Mouse (Mus musculus) retina, adult 2 months (tissue): ENCODE results near the gene Col17a1.

Experiments
- DNase-seq: peaks from one replicate; pipeline ENCODE4 v3.0.0-alpha.2; 2012; ENCODE audit warnings: low read depth, low spot score

The Col17a1 gene

DNA sequence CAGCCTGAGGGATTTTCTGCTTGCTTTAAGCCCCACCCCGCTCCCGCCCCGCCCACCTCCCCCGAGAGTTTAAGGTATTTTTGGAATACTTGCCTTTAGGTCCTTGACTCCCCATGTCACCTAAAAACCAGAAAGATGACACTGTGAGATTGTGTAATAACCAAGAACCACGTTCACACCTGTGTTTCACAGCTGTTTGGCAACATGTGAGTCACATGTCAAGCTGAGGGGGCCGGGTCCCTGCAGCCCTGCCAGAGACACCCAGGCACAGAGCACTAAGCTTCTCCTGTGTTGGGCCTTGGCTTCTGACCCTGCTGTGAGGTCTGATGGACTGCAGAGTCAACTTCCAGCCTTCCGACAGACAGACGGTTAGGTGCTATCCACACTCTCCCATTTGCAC, 24.3 kb downstream of the Col17a1 start:
- DNase-seq: no peak

DNA sequence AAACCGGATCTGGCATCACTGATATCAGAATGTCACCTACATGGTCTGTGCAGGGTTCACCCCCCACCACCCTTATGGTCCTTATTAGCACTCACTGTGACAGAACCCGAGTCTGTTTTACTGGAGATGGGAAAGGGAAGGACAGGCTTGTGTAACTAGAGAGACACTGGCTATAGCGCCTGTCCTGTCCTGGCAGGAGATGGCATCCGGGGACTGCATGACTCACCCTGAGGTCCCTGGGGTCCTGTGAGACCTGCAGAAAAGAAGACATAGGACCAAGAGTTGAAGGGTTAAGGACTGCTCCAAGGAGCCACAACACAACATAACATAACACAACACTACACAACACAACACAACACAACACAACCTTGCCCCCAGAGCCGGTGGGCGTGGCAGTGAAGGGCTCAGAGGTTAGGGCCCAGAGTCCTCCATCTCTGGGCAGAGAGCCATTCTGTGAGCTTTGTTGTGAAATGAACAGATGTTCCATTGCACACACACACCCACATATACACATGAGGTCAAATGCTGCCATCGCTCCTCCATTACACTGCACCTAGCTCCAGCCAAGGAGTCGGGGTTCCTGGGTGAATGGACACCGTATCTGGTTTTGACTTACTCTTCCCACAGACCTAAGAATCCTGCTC, 32.0 kb downstream of the Col17a1 start:
- DNase-seq: no peak

DNA sequence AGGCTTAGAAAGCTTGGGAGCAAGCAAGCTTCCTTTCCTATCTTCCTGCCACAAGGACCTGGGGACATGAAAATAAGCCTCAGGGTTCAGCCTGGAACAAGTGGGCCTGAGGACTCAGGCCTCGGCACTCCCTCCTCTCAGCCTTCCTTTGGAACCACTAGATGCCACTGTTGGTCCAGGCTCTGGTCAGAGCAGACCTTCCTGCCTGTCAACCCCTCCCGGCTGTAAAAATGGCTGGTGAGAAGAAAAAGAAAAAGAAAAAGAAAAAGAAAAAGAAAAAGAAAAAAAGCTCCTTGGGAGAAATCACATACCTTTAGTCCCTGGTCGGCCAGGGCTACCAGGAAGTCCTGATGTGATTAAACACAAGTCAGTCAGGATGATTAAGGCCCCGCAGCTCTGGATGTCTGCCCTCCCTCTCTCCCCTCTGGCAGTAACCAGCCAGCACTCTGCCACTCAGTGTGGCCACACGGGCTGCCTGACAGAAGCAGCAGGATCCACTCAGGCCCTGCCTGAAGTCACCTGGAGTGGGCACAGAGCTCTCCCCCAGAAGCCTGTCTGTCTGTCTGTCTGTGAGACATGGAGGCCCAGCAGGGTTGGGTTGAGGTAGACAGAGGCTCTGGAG, 32.9 kb downstream of the Col17a1 start:
- no peak for DNase-seq

DNA sequence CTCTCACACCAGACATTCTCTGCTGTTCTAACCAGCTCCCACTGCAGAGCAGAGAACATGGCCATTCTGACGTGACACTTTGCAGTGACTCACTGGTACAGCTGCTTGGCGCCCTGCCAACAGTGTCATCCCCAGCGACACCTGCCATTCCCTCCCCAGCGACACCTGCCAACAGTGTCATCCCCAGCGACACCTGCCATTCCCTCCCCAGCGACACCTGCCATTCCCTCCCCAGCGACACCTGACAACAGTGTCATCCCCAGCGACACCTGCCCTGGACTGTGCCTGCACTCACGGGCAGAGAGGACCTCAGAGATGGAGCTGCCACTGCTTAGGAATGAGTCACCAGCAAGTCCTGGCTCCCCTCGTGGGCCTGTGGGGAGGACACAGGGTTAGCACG, 37.0 kb downstream of the Col17a1 start:
- DNase-seq: no peak

DNA sequence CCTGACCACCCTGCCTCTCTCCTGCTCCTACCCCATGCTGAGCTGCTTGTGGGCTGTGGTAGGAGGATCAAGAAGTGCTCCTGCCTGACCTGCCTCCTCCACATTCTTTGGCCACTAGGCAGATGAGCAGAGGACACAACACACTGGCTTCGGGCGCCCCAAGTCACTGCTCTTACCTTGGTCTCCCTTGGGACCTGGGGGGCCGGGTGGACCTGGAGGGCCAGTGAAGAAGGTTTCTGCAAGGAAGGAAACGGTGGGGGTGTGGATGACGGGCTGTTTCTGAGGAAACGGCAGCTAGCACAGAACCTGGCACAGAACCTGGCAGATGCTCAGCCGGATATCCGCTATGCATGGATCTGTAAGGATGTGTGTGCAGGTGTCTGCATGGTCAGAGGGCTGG, 38.7 kb downstream of the Col17a1 start:
- no peak for DNase-seq

DNA sequence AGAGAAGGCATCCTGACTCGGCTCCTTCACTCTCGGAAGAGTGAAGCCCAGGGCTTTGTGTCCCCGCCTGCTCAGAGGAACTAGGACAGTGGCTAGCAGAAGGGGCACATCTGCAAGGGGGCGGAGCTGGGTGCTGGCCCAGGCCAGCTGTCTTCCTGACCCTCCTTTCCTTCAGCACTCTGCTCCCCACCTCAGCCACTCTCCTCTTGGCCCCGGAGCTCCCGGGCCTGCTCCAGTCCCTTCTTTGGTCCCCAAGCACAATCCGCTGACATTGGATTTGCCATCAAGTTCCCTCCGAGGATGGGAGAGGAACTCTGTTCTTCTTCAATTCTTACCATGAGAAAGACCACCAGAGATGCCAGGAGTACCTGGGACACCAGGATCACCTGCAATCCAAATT, 39.6 kb downstream of the Col17a1 start:
- no peak for DNase-seq

DNA sequence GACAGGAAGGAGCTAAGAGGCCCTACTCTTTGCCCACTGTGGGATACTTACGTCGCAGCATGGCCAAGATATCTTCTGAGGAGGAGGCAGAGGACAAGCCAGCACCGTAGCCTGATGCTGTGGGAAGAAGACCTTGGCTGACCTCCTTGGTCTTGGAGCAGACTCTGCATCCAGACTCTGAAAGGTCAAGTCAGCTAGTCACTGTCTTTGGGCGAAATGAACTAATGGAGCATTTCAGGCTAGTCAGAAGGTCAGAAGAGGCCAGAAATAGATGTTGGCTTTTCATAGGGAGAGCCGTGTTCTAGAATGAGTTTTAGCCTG, 40.8 kb downstream of the Col17a1 start:
- no peak for DNase-seq

DNA sequence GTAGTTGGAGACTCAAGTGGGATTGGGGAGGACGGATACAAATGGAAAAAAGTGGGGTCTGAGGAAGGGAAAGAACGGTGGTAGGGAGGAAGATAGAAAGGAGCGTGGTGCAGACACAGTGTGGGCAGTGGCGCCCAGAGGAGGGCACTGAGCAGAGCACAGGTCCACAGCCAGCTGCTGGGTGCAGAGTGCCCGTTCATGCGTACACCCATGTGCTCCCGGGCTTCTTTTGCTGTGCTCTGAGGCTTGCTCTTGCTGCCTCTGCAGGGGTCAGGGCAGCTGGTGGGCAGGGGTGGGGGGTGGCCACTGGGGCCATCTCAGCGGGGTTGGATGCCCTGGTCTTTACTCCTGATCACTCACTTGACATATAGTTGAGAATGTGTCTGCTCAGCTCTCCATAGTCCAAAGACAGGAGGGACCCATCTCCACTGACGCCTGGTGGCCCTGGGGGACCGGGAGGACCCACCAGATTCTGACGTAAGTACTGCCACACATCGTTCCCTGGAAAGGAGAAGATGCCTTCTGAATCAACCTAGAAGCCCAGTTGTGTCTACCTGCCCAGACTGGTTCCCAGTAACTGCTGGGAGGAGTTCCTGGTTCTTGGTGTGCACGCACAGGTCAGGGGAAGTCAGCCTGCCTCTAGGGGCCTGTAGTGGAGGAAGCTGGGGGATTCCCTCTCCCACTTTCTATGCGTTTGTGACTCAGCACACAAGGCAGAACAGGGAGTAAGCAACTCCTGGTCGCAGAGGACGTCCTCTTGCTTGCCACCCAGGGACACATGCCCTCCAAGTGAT, 41.3 kb downstream of the Col17a1 start:
- no peak for DNase-seq

DNA sequence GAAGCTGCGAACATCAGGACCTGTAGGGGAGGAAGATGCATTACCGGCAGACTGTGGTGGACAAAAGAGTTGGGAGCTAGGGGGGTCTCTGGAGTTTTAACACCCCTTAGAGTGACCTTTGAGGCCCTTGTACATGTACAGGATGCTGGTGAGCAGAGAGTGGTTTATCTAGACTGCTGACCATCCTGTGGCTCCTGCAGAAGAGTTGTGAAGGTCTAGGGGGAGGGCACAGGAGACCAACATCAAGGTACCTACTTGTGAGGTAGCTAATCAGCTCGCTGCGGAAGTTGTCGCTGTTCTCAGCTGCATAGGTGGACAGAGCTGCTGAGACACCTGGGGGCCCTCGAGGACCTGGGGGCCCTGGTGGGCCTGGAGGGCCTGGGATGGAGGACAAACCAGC, 42.8 kb downstream of the Col17a1 start:
- DNase-seq: no peak

DNA sequence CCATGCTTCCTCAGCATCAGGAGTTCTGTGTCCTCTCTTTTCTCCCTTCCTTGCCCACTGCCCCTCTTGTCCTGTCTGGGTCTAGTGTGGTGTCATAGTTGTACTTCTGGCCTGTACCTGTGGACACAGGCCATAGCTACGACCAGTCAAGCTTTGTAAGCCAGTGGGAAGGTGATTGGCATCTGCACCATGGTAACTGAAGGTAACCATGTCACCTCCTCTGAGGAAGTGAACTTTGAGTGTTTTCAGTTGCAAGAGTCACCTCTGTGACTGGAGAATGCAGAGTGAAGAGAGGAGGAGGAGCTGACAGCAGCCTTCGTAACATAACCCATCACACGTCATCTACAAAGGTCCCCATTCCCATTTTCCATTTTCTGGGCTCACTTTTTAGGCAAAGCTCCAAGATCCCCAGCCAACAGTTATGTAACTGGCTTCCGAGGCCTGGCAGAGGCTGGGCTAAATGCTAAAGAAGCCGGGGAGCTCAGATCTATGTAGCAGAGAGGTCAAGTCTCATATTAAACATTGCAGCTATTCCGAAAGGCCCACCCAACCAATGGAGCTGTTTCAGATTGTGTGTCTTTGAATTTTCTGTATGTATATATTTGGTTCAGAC, 45.3 kb downstream of the Col17a1 start:
- DNase-seq: no peak

DNA sequence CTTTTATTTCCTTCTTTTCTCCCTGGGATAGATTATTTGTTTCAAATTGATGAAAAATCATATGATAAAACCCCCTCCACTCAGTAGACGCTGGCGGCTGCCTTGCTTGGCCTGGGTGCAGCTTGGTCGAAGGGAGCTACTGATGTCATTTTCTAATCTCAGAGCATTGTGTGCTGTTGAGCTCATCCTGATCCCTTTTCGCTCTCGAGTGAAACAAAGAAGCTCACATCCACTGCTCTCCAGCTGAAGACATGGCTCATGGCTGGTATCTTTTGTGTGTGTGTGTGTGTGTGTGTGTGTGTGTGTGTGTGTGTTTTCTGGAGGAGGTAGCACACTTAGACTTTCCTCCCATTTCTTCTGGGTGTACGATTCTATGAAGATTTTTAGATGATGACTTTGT, 46.3 kb downstream of the Col17a1 start:
- no peak for DNase-seq

DNA sequence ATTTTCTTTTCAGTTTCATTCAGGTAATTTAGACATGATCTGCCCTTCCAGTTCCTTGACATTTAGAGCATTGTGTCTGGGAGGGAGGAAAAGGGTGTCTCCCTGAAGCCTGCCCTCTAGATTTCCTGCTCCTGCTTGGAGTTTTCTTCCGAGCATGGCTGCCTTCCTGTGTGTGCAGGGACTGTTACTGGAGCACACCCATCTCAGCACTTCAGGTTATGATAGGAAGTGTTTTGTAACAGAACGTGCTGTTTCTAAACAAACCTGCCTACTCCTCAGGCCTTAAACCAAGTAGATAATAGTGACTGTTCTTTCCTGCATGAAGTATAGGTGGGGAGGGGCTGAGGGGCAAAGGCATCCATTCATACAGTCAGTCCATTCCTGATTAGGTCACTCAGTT, 48.0 kb downstream of the Col17a1 start:
- DNase-seq: no peak

DNA sequence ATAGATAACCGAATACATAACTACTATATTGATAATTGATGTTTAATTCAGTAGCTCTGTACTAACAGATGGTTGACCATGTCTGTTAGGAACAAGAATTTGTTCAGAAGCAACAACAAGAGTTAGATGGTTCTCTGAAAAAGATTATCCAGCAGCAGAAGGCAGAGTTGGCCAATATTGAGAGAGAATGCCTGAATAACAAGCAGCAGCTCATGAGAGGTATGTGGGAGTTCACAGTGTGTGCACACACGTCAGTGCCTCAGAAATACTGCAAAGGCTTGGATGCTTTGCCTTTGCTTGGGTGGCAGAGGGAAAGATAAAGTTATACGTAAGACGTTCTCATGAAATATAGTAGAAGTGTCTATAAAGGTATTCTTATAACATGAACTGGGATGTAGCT, 56.5 kb downstream of the Col17a1 start:
- DNase-seq: no peak

DNA sequence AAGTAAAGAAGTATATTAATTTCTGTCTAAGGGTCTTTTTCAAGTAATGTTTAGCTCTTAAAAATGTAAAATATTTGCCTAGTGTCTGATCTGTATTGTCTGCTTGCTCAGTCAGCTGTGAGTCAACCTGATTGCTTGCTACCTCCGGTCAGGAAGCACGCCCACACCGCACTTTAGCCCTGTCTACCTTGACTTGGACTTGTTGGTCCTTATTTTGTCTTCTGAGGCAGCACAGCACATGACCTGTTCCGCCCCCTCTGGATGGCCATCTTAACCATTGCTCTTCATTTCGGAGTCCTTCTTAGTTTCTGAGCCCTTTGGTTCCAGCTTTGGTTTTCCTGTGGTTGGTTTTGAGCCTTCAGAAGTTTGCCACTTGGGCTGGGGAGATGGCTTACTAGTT, 60.1 kb downstream of the Col17a1 start:
- no peak for DNase-seq

DNA sequence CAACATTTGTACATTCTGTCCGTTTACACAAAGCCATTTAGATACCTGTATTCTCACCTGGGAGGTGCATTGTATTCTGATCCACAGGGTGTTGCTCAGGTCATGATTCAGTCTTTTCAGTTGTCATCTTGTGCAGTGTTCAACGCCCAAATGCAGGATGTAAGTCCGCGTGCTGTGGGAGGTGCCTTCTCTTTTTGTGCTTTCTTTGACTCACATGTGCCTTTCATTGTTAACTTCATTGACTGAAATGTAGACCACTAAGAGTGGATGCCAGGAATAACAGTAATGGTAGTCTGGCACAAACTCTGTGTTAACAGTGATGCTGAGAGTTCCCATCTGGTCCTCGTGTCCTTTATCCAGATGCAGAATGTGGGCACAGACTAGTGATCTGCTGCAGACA, 61.5 kb downstream of the Col17a1 start:
- DNase-seq: no peak

DNA sequence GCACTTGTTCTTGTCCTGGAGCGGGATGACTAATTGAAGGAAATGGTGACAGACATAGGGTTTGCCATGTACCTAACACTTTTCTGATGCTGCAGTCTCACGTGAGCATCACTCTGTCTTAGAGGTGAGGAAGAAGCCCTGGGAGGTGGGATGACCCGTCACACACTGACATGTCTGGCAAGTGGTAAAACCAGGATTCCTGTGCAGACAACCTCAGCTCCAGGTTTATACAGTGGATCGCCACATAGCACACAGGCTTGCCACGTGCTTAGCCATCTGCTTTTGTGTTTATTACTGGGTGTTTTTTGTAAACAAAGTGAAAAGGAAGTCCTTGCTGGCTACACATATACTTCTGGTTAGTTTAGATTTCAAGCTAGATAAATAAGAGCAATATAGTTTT, 62.8 kb downstream of the Col17a1 start:
- no peak for DNase-seq

DNA sequence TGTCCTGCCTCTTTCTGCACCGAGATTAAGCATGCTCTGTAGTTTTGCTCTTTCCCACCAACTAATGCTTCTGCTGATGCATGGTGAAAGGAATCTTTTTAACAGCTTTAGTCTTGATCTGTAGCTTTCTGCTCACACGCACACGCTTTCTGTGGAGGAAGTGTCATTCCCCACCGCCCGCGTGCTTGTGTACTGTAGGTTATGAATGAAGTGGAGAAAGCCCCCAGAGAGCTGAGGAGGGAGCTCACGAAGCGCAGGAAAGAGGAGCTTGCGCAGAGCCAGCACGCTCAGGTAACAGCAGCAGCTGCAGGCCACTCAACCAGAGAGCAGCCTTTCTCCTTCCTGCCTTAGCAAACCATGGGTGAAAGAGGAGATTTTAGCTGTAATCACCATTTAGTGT, 64.4 kb downstream of the Col17a1 start:
- no peak for DNase-seq

DNA sequence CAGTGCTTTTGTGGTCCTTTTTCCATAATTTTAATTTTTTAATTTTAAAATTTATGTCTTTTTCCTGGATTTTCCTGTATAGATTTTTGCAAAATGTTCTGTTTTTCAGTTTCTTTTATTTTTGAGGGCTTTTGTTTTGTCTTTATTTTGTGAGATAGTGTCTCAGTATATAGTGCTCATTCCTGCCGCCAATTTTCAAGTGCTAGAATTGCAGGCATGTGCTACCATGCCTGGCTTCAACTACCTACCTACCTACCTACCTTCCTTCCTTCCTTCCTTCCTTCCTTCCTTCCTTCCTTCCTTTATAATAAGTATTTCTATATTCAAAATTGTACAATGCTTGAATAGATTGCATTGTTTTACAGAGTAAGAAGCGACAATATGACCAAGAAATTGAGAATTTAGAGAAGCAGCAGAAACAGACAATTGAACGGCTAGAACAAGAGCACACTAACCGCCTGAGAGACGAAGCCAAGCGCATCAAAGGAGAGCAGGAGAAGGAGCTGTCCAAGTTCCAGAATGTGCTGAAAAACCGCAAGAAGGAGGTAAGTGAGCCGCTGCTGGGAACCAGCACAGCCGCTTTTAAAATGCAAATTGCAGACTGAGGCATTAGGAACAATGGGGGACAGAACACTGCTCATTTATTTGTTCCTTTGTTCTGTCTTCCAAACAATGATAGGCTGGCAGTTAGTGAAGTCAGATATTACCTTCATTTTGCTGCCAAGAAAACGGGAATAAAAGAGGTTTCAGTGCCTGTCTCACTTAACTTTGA, 66.8 kb downstream of the Col17a1 start:
- DNase-seq: no peak

DNA sequence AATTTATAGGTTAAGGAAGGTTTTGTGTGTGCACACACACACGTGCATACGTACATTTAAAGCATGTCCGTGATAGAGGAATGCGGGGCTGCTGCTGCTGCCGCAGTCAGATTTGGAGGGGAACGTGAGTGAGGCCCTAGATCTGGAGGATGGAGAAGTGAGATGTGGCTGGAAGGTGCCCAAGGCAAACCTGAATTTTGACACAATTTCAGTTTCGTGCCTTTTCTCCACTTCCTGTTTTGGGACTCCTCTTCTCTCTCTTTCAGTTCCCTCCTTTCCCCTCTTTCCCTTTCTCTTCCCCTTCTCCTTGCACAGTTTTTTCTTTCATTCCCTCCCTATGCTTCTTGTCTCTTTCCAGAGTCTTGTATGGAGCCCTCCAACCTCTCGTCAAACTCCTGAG, 70.4 kb downstream of the Col17a1 start:
- DNase-seq: no peak

DNA sequence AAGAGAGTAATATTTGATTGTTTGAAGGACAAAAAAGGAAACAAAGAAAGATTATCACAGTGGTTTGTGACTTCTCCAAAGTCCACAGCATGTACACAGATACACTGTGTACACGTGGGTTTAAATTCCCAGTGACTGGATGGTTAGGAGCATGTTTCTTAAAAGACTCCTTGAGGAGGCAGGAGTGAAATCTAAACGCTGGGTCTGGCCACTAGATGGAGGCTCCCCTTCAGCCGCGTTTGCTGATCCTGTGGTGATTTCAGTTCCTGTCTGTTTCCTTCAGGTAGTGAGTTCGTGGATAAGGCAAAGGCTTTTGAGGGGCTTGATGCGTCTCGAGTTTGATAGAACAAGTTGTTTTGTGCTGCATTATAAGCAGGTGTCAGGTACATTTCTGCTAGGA, 78.5 kb downstream of the Col17a1 start:
- DNase-seq: no peak

DNA sequence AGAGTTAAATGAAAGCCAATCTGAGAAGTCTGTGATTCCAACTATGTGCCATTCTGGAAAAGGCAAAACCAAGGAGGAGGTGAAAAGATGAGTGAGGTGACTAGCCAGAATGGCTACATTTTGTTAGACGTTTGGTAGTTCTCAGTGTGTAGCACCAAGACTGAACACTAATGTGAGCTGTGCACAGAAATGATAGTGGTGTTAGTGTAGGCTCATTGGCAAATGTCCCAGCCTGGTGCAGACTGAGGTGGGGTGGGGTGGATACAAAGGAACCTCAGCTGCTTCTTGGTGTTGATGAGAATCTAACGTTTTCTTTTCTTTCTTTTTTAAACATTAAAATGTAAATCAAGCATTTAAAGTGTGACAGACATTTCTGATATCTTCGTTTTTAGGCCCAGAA, 83.4 kb downstream of the Col17a1 start:
- no peak for DNase-seq
